Mouse (Mus musculus) layer of hippocampus, adult 18-20 months (tissue): ENCODE measurements around the gene Prg3. TPM values are rescaled to one million over a fixed set of nuclear protein-coding genes. Genes with fewer than 3 reads are reported as not detected.

Source experiments
- DNase-seq, 2 experiments: peaks; one replicate each; pipeline ENCODE4 v3.0.0; 2022; ENCODE audit warnings: low spot score in 2 of 2
- total RNA-seq, 2 experiments: library from RNA; stranded (reverse); gene quantifications; 2 replicates each; pipeline ENCODE4 v1.2.3; 2021

Prg3 gene
- total RNA-seq, 2 experiments from 2014 or later: not detected

GRCm38 (mm10) chr2:85037047-85038026 is 49.3 kb downstream of the Prg3 start, which contains the start of the genes Ssrp1 and P2rx3:
Gene Ssrp1 (plus strand): TSS chr2:85037234.
Gene P2rx3 (minus strand): TSS chr2:85037462.
- peak; percentile 91 to 96 for DNase-seq

GRCm38 (mm10) chr2:85038336-85038735 is 50.3 kb downstream of the Prg3 start:
- DNase-seq: no peak

Other genes with a start within 250 kb of the Prg3 start
- gene Gm19426, start 244.6 kb upstream of the Prg3 start, total RNA-seq: 1 to 10 TPM; 1.9 to 2.5 TPM
- 1 to 10 TPM; 5.9 to 7.5 TPM for gene Serping1, start 212.8 kb upstream of the Prg3 start, total RNA-seq
- gene Ube2l6, start 189.4 kb upstream of the Prg3 start, total RNA-seq: 1 to 10 TPM; 4.8 to 5.9 TPM
- gene Smtnl1, start 165.6 kb upstream of the Prg3 start, total RNA-seq: not detected
- 10 to 100 TPM; 52.0 to 57.7 TPM for gene Timm10, start 161.2 kb upstream of the Prg3 start, total RNA-seq
- gene Slc43a1, start 149.4 kb upstream of the Prg3 start, total RNA-seq: under 1 TPM; 0.15 to 0.27 TPM
- gene Rtn4rl2, start 101.5 kb upstream of the Prg3 start, total RNA-seq: 100 to 1,000 TPM; 103 to 104 TPM
- under 1 TPM; 0.30 to 0.58 TPM for gene Slc43a3, start 51.6 kb upstream of the Prg3 start, total RNA-seq
- gene Prg2, start 7.8 kb upstream of the Prg3 start, total RNA-seq: not detected
- 100 to 1,000 TPM; 114 to 115 TPM for gene Ssrp1, start 49.0 kb downstream of the Prg3 start, total RNA-seq
- gene P2rx3, start 49.2 kb downstream of the Prg3 start, total RNA-seq: 1 to 10 TPM; 1.6 to 2.1 TPM
- gene Tnks1bp1, start 59.8 kb downstream of the Prg3 start, total RNA-seq: 100 to 1,000 TPM; 175 to 194 TPM
- under 1 TPM; 0.23 to 0.30 TPM for gene Aplnr, start 148.0 kb downstream of the Prg3 start, total RNA-seq
- gene Lrrc55, start 209.0 kb downstream of the Prg3 start, total RNA-seq: 10 to 100 TPM; 10.2 to 12.3 TPM